In genomic region chr2:24776831-24777230, GRCm38 (mm10) we compare ENCODE assay signal across 28 mouse cellular contexts. TPM values are rescaled to one million over a fixed set of nuclear protein-coding genes. Genes with fewer than 3 reads are reported as not detected.
A peak's percentile ranks its signal among the peaks of the same experiment; 100 is the strongest.
DNase-seq lines count a peak whose midpoint lies in the region; ATAC-seq lines count a peak whose summit lies in the region.
"Had no signal": no experiment of that assay in that cellular context is flagged by ENCODE, and none has a peak within 500 bp of the region (broad histone marks: within the 10 kb centered on the region; RNA-seq: fewer than 3 reads in every experiment).

No protein-coding gene starts in this region.

- DNase-seq in CD4-positive, CD25-positive, alpha-beta regulatory T cell, adult 2 months (ENCODE audit: low read depth, low spot score): peak; percentile 22
- DNase-seq in midbrain, embryonic 11.5 days (ENCODE audit: low spot score, missing footprints): no peak
- DNase-seq in midbrain, embryonic 14.5 days: no peak
- peak; percentile 48 for DNase-seq in ZHBTc4 (ENCODE audit: low read depth, low spot score)
- no peak for DNase-seq in thymus, postnatal 14 days
- DNase-seq: adrenal gland, postnatal 36 days; cerebellum, adult 18-20 months; cerebellum, postnatal 14 days; gastrocnemius, postnatal 36 days; heart, postnatal 36 days; kidney, adult 9 months; kidney, postnatal 14 days; layer of hippocampus, postnatal 36 days; right cerebral cortex, adult 18-20 months; right cerebral cortex, postnatal 4 days; thymus, postnatal 36 days had no signal

- ATAC-seq in CD4-positive, CD25-positive, alpha-beta regulatory T cell, adult 4 months: no peak
- ATAC-seq in midbrain, embryonic 11.5 days (ENCODE audit: low FRiP score): peak; percentile 33; the same call in 1 of the 2 replicates
- no peak for ATAC-seq in midbrain, embryonic 14.5 days (ENCODE audit: low FRiP score, low TSS enrichment)
- ATAC-seq: intestine, embryonic 16.5 days; lung, postnatal 0 days had no signal

- peaks cover 3% of the 10 kb centered on the region; the same call in 1 of the 2 replicates for H3K4me1 ChIP-seq in midbrain, embryonic 11.5 days (ENCODE audit: control insufficient read depth, insufficient read depth, low read length)
- no peaks in the 10 kb centered on the region for H3K4me1 ChIP-seq in midbrain, embryonic 14.5 days (ENCODE audit: control insufficient read depth, insufficient read depth, low read length)
- H3K4me1 ChIP-seq: embryonic facial prominence, embryonic 13.5 days; heart, embryonic 15.5 days; hindbrain, embryonic 15.5 days; neural tube, embryonic 15.5 days had no signal

- no peak overlapping the region for H3K9ac ChIP-seq in midbrain, embryonic 11.5 days (ENCODE audit: low read length)
- no peak overlapping the region for H3K9ac ChIP-seq in midbrain, embryonic 14.5 days (replicated peaks; ENCODE audit: low read length)
- H3K9ac ChIP-seq: embryonic facial prominence, embryonic 13.5 days; heart, embryonic 15.5 days; hindbrain, embryonic 15.5 days; neural tube, embryonic 15.5 days had no signal

- WGBS in midbrain, embryonic 11.5 days: 9% methylated on average over 3 of the region's 5 CpGs
- 14% methylated on average over 3 of the region's 5 CpGs for WGBS in midbrain, embryonic 14.5 days
- WGBS in macrophage (ENCODE audit: missing documents): 51% methylated on average over 2 of the region's 5 CpGs

- H3K27ac ChIP-seq in midbrain, embryonic 11.5 days (ENCODE audit: low read depth, low read length): no peak overlapping the region
- no peak overlapping the region for H3K27ac ChIP-seq in midbrain, embryonic 14.5 days (replicated peaks; ENCODE audit: low read depth, low read length)
- H3K27ac ChIP-seq in macrophage: peak overlapping the region; percentile 46
- H3K27ac ChIP-seq: embryonic facial prominence, embryonic 13.5 days; heart, embryonic 15.5 days; hindbrain, embryonic 15.5 days; neural tube, embryonic 15.5 days had no signal

- H3K27me3 ChIP-seq in midbrain, embryonic 11.5 days (ENCODE audit: control insufficient read depth, insufficient read depth, low read length): no peaks in the 10 kb centered on the region
- 0 out of 2 replicates have a peak, but pooled peaks cover 6% of the 10 kb centered on the region for H3K27me3 ChIP-seq in midbrain, embryonic 14.5 days (ENCODE audit: control insufficient read depth, insufficient read depth, low read length)
- H3K27me3 ChIP-seq: embryonic facial prominence, embryonic 13.5 days; heart, embryonic 15.5 days; hindbrain, embryonic 15.5 days; neural tube, embryonic 15.5 days had no signal

- no peaks in the 10 kb centered on the region for H3K9me3 ChIP-seq in midbrain, embryonic 11.5 days (ENCODE audit: control insufficient read depth, low read length)
- H3K9me3 ChIP-seq in midbrain, embryonic 14.5 days (ENCODE audit: control insufficient read depth, low read length): no peaks in the 10 kb centered on the region
- H3K9me3 ChIP-seq: embryonic facial prominence, embryonic 13.5 days; G1E; heart, embryonic 15.5 days; hindbrain, embryonic 15.5 days; neural tube, embryonic 15.5 days had no signal

- H3K79me2 ChIP-seq in macrophage (ENCODE audit: inconsistent target): no peaks in the 10 kb centered on the region

- no peak overlapping the region for H3K4me3 ChIP-seq in midbrain, embryonic 11.5 days (ENCODE audit: low read depth, low read length)
- no peak overlapping the region for H3K4me3 ChIP-seq in midbrain, embryonic 14.5 days (replicated peaks; ENCODE audit: low read depth, low read length)
- no peak overlapping the region for H3K4me3 ChIP-seq in macrophage (ENCODE audit: inconsistent target)
- H3K4me3 ChIP-seq: embryonic facial prominence, embryonic 13.5 days; erythroblast, embryonic 14.5 days; heart, embryonic 15.5 days; hindbrain, embryonic 15.5 days; neural tube, embryonic 15.5 days had no signal

- no peaks in the 10 kb centered on the region for H3K36me3 ChIP-seq in midbrain, embryonic 11.5 days (ENCODE audit: control insufficient read depth, insufficient read depth, low read length)
- no peaks in the 10 kb centered on the region for H3K36me3 ChIP-seq in midbrain, embryonic 14.5 days (ENCODE audit: control insufficient read depth, insufficient read depth, low read length)
- no peaks in the 10 kb centered on the region for H3K36me3 ChIP-seq in macrophage (ENCODE audit: inconsistent target)
- H3K36me3 ChIP-seq: embryonic facial prominence, embryonic 13.5 days; G1E; heart, embryonic 15.5 days; hindbrain, embryonic 15.5 days; neural tube, embryonic 15.5 days had no signal

- no peak overlapping the region for H3K4me2 ChIP-seq in midbrain, embryonic 11.5 days
- no peak overlapping the region for H3K4me2 ChIP-seq in midbrain, embryonic 14.5 days (ENCODE audit: low read length)
- H3K4me2 ChIP-seq: embryonic facial prominence, embryonic 13.5 days; heart, embryonic 15.5 days; hindbrain, embryonic 15.5 days; neural tube, embryonic 15.5 days had no signal

RNA-seq across cellular contexts. Expression of gene Cacna1b, which starts 13.9 kb away (rescaled TPM):
- polyA plus RNA-seq in CD4-positive, CD25-positive, alpha-beta regulatory T cell, adult 4 months (2017; shearing (Covaris generic)): under 1 TPM; 0.06 to 0.22 TPM
- polyA plus RNA-seq in midbrain, embryonic 11.5 days (2014; fragmentation: Nextera tagmentation; extraction: Ambion mirVana): 1.2 and 1.7 TPM in 2 replicates
- polyA plus RNA-seq in midbrain, embryonic 14.5 days (2014; fragmentation: Nextera tagmentation; extraction: Ambion mirVana): 12.0 and 15.0 TPM in 2 replicates
- total RNA-seq in macrophage (2018; cell fraction: chromatin; rRNA removed): 10 to 100 TPM in 5 of 26 experiments, 1 to 10 TPM in 21; 1.4 to 39.5 (median 5.1) TPM
- 1 to 10 TPM in 2 of 26 experiments, under 1 TPM in 24; 0.07 to 1.4 (median 0.44) TPM for total RNA-seq in macrophage (2018; cell fraction: cytosol; rRNA removed)
- total RNA-seq in macrophage (2018; cell fraction: nucleus; rRNA removed): 10 to 100 TPM in 1 of 26 experiments, 1 to 10 TPM in 16, under 1 TPM in 9; 0.49 to 10.8 (median 2.1) TPM
- 0.19 to 0.48 TPM (median 0.36 TPM) in 3 replicates for polyA plus RNA-seq in macrophage (2018)
- total RNA-seq: gastrocnemius, adult 18-20 months; liver, adult 2 months had no signal
- polyA plus RNA-seq: G1E; liver, adult 2 months had no signal

Comparison
In these comparisons a context has a peak if more than half of its experiments do, and no peak if none do; other contexts are left out.
1. DNase-seq: peak in CD4-positive, CD25-positive, alpha-beta regulatory T cell, adult 2 months (single experiment) and ZHBTc4 (single experiment); none in midbrain, embryonic 11.5 days (single experiment), midbrain, embryonic 14.5 days (single experiment) and thymus, postnatal 14 days (single experiment).